Mouse (Mus musculus) ovary, postnatal 14 days (tissue): ENCODE results near the gene Thrb.

Experiments
- DNase-seq: peaks from one replicate; pipeline ENCODE4 v3.0.0; 2022; ENCODE audit warnings: low spot score

Thrb gene

GRCm38 (mm10) chr14:17959901-17960300 lies 299.8 kb downstream of the Thrb start:
- DNase-seq, result no peak

GRCm38 (mm10) chr14:17967117-17967726 lies 307.2 kb downstream of the Thrb start:
- peak; percentile 33 for DNase-seq

GRCm38 (mm10) chr14:17972132-17972531 lies 312.1 kb downstream of the Thrb start:
- no peak for DNase-seq

GRCm38 (mm10) chr14:17972665-17973064 lies 312.6 kb downstream of the Thrb start:
- no peak for DNase-seq

GRCm38 (mm10) chr14:17975786-17976185 lies 315.7 kb downstream of the Thrb start:
- no peak for DNase-seq

- no peak for DNase-seq
Measured at GRCm38 (mm10) chr14:17978259-17978658, 318.2 kb downstream of the Thrb start.

- DNase-seq, result no peak
Measured at GRCm38 (mm10) chr14:17981258-17981657, 321.2 kb downstream of the Thrb start.

GRCm38 (mm10) chr14:17982017-17982416 lies 322.0 kb downstream of the Thrb start:
- no peak for DNase-seq

- DNase-seq, result no peak
Measured at GRCm38 (mm10) chr14:17983390-17983789, 323.3 kb downstream of the Thrb start.

- DNase-seq, result no peak
Measured at GRCm38 (mm10) chr14:17983839-17984238, 323.8 kb downstream of the Thrb start.

- no peak for DNase-seq
Measured at GRCm38 (mm10) chr14:17988580-17988979, 328.5 kb downstream of the Thrb start.

GRCm38 (mm10) chr14:17989182-17989581 lies 329.1 kb downstream of the Thrb start:
- no peak for DNase-seq

- no peak for DNase-seq
Measured at GRCm38 (mm10) chr14:17990186-17990585, 330.1 kb downstream of the Thrb start.

GRCm38 (mm10) chr14:18001886-18002285 lies 341.8 kb downstream of the Thrb start:
- no peak for DNase-seq

GRCm38 (mm10) chr14:18003686-18004085 lies 343.6 kb downstream of the Thrb start:
- no peak for DNase-seq

- DNase-seq, result no peak
Measured at GRCm38 (mm10) chr14:18008524-18008923, 348.5 kb downstream of the Thrb start.

GRCm38 (mm10) chr14:18016604-18017003 lies 356.5 kb downstream of the Thrb start:
- no peak for DNase-seq

GRCm38 (mm10) chr14:18020128-18020527 lies 360.1 kb downstream of the Thrb start:
- no peak for DNase-seq

- DNase-seq, result peak; percentile 3
Measured at GRCm38 (mm10) chr14:18020636-18021035, 360.6 kb downstream of the Thrb start.

GRCm38 (mm10) chr14:18021726-18022125 lies 361.7 kb downstream of the Thrb start:
- no peak for DNase-seq

- no peak for DNase-seq
Measured at GRCm38 (mm10) chr14:18022351-18022750, 362.3 kb downstream of the Thrb start.

- DNase-seq, result no peak
Measured at GRCm38 (mm10) chr14:18027867-18028266, 367.8 kb downstream of the Thrb start.

- no peak for DNase-seq
Measured at GRCm38 (mm10) chr14:18029181-18029932, 369.3 kb downstream of the Thrb start.

- no peak for DNase-seq
Measured at GRCm38 (mm10) chr14:18031941-18032340, 371.9 kb downstream of the Thrb start.
